Mouse (Mus musculus): Measurements from ENCODE around the gene Plekho2.

Gene Plekho2

DNA sequence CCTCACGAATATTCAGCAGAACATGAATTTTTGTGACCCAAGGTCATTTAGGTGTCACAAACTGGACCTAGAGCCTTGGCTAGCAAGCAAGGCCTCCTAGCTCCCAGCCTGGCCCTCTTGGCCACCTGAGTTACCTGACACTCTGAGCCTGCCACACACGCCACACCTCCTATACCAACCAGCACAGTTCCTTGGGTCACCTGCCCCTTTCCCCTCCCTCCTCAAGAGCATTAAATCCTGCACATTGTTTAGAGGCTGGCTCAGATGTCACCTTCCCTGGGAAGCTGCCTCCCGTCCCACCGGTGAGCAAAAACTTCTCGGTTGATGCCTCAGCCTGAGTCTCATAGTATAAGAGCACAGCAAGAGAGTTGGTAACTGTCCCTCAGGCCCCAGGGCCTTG lies 48.6 kb downstream of the Plekho2 start:
- DNase-seq (ENCODE audit: low spot score in 2 of 2) = no peak

DNA sequence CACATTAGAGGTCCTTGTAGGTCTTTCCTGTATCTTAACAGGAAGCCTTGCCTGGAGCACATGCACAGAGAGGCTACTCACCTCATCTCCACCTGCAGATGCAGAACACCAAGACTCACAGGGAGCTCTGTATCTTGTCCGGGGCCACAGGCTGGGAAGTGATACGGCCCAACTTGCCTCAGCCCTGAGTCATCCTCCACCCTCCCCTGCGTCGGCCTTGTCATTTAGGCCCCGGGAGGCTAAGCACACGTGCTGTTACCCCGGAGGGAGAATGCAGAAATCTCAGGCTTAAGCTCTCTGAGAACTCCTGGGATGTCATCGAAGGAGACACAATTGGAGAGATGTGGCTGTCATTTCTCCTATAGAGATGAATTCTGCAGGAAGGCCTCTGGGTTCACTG lies 50.2 kb downstream of the Plekho2 start:
- DNase-seq (ENCODE audit: low spot score in 2 of 2) = no peak

DNA sequence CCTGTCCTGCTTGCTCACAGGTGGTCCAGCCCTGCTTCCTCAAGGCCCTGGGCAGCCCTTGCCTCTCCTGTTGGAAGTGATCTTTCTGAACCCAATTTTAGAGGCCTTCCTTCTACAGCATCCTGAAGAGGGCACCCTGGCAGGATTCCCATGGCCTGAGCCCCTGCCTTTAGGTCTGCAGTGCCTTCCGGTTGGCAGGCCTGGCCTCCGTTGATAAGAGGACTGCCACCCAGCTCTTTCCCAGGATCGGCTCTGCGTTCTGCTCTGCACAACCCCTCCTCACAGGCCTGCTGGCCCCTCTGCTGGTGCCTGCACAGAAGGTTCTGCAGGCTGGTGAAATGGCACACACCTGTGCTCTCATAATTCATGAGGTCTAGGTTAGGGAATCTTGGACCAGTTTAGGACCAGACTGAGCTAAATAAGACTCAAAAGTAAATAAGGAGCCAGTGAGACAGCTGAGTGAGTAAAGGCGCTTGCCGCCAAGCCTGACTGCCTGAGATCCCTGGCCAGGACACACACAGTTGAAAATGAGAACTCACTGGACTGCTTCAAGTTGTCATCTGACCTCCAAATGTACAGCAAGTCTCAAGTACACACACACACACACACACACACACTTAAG lies 51.3 kb downstream of the Plekho2 start:
- DNase-seq (ENCODE audit: low spot score in 2 of 2) = no peak

DNA sequence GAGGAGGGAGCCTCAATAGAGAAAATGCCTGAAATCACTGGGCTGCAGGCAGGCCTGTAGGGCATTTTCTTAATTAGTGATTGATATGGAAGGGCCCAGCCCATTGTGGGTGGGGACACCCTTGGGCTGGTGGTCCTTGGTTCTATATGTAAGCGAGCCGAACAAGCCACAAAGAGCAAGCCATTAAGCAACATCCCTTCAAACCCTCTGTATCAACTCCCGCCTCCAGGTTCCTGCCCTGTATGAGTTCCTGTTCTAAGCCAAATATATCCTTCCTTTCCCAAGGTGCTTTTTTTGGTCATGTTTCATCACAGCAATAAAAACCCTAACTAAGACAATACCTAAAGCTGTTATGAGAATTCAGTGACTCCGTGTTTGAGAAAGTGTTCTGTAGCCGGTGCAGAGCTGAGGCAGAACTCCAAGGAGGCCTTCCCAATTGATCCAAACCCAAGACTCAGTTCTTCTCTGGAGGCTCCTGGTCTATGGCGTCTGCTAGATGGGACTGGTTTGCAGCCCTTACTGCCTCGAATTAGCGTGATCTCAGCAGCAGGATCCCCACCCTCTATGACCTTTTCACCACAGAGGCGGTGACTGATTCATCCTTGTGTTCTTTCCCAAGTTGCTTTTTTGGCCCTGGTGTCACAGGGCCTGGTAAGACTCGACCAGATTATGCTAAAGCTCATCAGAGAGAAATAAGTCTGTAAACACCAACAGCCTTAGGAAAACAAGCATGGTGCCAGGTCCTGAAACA lies 54.2 kb downstream of the Plekho2 start:
- DNase-seq (ENCODE audit: low spot score in 2 of 2) = no peak

DNA sequence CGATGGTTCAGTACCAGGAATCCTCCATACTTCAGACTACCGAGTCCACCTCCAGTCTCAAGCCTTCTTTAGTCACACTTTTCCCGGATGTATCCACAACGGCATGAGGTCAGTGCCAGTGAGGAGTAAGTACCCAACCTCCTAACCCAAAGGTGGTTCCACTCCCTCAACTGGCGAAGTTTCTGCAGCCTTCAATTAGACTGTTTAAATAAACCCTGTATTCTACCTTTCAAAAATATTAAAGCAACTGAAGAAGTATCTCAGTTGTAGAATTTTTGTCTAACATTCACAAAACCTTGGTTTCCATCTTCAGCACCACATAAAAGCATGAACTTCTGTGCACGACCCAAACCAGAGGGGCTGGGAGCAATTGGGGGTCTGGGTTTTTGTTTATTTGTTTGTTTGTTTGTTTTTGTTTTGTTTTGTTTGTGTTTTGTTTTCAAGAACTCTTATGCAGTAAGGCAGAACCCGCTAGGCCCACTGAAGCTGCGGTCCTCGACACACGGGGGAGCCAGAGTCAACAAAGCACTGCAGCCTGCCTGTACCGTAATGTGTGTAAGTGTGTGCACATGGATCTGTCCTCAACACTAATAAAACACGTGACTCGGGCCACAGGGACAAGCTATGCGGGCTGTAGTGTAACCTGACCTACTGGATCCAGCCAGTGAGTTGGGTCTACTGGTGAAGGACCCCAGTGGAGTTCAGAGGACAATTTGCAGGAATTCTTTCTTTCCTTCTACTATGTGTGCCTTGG lies 56.1 kb downstream of the Plekho2 start:
- peak; percentile 83 to 90 for DNase-seq (ENCODE audit: low spot score in 2 of 2)

DNA sequence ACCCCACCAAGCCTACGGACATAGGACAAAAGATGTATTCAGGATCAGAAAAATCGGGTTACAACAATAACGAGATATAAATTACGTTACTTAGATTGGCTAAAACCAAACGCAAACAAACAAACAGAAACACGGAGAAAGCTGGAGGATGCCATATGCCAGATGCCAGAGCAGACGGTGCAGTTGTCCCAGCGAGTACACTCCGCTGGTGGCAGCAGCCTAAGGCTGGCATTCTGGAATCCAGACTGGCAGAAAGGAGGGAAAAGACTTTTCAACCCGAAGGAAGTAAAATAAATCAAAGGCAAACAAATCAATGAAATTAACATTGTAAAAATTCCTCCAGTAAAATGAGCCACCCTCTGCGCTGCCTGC lies 59.3 kb downstream of the Plekho2 start:
- DNase-seq (ENCODE audit: low spot score in 2 of 2) = peak in 1 of 2 experiments; percentile 37

DNA sequence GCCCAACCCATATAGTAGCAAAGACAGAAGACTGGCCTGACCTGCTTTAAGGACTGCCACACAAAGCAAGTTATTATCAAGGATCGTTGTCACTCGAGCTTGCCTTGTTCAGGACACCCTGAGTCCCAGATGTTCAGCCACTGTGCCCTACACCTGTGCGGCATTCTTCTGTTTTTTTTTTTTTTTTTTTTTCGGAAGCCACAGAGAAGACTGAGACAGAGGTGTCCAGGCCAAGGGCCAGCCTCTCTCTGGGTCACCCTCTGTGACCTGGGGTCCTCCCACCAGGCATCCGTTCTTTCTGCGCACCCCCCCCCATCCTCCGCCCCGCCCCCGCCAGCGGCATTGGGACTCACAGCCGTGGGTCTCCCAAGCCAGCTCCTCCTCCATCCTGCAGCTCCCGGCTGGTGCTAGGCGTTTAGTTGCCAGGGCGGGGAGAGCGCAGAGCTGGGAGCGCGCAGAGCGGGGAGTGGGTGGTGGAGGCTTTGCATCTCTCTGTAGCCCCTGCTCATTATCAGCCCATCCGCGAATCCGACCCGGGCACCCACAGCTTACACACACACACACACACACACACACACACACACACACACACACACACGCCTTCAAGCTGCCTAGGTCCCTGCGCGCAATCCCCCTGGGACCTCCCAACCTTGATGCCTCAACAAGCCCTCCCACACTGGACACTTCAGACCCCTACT lies 59.9 kb downstream of the Plekho2 start, which contains the start of gene Ankdd1a:
Gene Ankdd1a (minus strand): TSS at position 387 of the 698 bp plus-strand sequence.
- peak; percentile 64 to 71 for DNase-seq (ENCODE audit: low spot score in 2 of 2)

DNA sequence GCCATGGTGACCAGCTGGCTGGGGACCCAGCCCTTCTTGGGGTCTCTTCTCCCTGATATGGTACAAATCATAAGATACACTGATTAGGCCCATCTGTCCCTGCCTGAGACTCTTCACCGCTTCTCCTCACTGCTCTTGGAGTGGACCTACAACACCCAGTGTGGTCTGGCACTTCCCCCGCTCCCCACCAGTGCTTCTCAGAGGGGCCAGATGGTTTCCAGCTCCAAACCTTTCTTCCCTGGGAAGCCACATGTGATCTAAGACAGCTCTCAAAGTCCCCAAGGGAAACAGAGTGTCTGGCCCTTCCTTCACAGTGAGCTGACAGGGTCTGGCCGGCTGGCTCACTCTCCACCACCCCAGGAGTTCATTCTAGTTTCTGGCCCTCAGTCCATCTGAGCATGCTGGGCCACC lies 65.0 kb downstream of the Plekho2 start:
- DNase-seq (ENCODE audit: low spot score in 2 of 2) = no peak

DNA sequence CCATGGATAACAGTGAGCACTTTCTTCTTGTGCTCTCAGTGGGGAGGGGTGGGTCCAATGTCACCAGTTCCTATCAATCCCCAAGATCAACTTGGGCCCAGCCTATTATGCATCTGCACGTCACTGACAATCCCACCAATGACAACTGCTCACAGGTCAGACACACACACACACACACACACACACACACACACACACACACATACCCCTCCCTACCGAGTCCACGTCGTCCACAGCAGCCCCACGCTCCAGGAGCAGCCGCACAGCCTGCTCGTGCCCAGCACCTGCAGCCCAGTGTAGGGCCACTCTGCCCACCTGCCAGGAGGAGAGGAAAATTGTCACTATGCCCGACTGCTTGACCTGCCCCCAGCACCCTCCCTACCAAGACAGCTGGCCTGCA lies 65.4 kb downstream of the Plekho2 start:
- DNase-seq (ENCODE audit: low spot score in 2 of 2) = no peak

DNA sequence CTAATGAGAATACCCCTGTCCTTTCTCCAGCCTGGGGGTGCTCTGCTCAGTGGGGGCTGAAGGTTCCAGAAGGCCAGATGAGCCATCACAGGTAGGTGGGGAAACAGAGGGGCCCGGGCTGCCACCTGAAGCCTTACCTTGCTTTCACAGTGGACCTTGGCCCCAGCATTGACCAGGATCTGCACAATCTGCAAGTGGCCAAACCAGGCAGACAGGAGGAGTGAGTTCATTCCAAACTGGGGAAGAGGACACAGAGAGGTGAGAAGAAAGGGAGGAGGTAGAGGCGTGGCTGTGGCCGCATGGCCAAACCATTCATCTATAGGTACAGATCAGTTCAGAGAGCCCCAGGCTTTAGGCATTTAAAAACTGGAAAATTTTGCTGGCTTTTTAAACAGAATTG lies 67.3 kb downstream of the Plekho2 start:
- DNase-seq (ENCODE audit: low spot score in 2 of 2) = no peak

DNA sequence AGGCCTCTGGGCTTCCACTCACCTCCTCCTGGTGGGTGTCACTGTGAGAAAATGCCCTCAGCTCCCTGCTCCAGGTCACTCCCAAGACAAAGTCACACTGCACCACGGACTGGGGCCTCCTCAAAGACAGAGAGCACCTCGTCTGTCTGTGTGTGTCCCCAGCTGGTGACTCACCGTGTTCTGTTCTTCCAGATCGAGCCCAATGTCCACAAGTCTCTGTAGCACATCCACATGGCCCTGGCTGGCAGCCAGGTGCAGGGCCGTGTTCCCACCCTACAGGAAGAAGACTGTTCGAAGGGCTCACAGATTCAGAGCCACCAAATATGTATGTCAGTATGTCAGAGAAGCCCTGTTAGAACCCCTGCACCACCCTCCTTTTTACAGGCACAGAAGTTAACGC lies 71.4 kb downstream of the Plekho2 start:
- DNase-seq (ENCODE audit: low spot score in 2 of 2) = no peak

DNA sequence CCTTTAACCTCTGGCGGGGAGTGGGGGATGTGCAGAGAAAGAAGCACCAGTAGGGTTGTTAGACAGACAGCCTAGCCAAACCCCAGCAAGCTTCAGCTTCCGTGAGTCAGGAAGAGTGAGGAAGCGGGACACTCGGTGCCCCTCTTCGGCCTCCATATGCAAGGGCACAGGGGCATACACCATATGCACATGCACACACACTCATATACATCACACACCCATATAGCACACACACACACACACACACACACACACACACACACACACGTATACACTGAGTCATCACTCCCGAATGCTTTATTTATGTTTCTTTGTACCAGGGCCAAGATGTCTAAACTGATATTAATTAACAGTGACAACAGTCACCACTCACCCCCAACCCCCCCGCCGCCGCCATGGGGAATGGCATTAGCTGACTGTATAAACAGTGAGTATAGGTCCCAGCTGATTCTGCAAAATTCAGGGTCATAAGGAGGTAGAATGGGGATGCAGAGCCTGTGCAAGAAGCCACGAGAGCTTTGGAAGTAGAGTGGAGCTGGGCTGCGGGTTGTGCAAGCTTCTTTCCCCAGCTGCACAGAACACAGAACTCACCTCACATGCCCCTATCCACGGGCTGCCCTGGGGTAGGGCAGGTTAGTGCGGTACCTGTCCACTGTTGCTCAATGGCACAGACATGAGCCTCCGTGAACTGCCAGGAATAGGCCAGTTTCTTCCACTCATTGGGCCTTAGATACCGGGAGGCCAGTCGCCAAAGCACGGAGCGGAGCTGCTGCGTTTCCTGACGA lies 76.9 kb downstream of the Plekho2 start:
- DNase-seq (ENCODE audit: low spot score in 2 of 2) = peak in 1 of 2 experiments; percentile 24
